Mouse (Mus musculus): ENCODE results near the gene Olfr45.
"Not testable (repeated sequence)": the region's sequence is repeated elsewhere in the genome, so short reads cannot be mapped to it uniquely, and the experiment has no call there.

Gene Olfr45

GRCm38 (mm10) chr7:140681651-140682050 lies at the start of gene Olfr45:
Olfr45 (plus strand) TSS chr7:140681951.
- no peak for DNase-seq

GRCm38 (mm10) chr7:140646152-140646551 lies 35.6 kb upstream of the Olfr45 start, which contains the start of gene Olfr53:
Olfr53 (plus strand) TSS chr7:140646452.
- no peak for DNase-seq

GRCm38 (mm10) chr7:140659630-140660029 lies 22.1 kb upstream of the Olfr45 start, which contains the start of gene Olfr539:
Olfr539 (plus strand) TSS chr7:140659930.
- no peak for DNase-seq

DNA sequence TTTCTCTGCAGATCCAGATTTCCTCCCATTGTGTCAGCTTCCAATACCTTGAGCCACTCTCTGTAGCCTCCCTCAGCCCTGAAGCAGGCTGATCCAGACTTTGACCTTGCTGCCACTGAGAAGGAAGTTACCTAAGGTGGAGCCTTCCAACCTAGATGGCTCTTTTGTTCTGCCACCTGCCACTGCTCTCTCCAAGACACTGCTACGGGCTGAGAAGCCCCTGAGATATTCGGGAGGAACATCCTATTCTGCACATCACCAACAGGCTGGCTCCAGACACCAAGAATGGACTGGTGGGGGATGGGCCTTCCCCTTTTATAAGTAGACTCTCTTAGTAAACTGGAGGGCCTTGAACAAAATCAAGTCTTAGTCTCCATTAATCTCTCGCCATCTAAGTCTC lies 11.1 kb upstream of the Olfr45 start:
- DNase-seq: not testable (repeated sequence)

GRCm38 (mm10) chr7:140675863-140676262 lies 5.9 kb upstream of the Olfr45 start:
- no peak for DNase-seq

- DNase-seq: not testable (repeated sequence)
Measured at GRCm38 (mm10) chr7:140679591-140679990, 2.2 kb upstream of the Olfr45 start.

DNA sequence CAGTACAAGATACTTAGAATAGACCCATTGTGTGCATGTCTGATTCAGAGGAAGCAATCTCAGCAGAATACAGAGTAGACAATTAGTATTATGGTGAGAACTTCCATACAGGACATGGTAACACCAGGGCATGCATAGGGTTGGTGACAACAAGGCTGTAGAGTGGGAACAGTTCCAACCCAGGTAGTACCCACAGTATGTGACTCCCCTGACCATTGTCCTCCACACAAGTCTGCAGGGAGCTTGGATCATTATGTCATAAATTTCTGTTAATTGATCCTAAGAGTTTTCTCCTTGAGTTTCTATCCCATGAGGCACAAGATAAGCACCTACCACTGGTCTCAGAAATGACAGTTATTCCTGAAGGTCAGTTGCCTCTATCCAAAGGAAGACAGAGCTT lies 15.2 kb downstream of the Olfr45 start, which contains the start of gene Olfr541:
Gene Olfr541 (plus strand): TSS at position 301 of the 400 bp plus-strand sequence.
- no peak for DNase-seq

DNA sequence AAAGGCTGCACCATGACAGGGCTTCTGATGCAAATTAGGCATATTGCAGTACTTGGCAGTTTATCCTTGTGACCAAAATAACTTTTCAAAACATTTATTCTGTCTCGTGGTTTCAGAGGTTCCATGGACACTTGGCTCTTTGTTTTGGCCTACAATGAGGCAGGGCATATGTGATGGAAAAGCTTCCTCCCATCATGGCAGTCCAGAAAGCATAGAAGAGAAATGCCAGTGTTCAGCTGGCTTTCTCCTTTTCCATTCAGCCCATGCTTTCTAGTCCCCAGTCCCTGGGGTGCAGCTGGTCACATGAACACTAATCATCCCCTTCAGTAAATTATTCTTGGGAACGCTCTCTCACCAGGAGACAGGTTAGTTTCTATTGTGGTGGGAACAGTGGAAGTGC lies 24.6 kb downstream of the Olfr45 start:
- DNase-seq: no peak

- no peak for DNase-seq
Measured at GRCm38 (mm10) chr7:140707536-140708284, 26.0 kb downstream of the Olfr45 start.

DNA sequence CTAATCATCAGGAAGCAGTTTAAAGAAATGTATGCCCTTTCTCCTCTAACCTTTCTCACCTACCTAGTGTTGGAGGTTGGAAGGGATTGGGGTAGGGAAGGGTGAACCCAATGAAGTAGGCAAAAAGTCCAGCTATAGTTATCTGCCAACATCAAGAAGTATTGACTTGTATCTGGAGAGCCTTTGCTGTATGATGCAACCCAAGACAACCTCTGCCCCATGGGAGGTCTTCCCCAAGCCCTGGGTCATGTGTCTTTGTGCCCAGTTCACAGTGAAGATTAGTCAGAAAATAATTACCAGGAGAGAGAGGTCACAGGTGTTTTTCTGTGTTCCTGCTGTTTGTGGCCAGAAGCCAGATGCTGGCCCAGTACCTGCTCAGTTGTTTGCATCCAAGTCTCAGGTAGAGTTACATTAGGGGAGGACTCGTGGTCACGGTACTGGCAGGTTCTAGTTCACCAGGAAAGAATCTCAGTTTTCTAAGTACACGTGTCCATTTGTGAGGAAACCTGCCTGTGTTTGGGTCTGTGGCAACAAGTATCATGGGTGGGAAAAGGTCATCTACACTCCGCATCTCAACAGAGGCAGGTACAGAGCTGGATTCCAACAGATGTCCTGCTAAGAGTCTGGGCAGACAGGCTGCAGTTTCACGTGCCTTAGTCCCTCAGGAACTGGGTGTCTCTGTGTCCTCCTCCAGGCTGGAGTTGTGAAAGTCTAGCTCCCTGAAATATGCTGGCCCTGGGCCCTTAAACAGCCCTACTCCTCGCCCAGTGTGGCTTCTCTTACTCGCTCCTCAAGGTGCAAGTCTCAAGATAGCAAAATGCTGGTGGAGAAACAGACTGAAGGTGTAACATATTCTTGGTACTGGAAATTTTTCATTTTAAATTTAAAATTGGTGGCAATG lies 35.7 kb downstream of the Olfr45 start:
- DNase-seq: no peak

GRCm38 (mm10) chr7:140721095-140721494 lies 39.3 kb downstream of the Olfr45 start:
- no peak for DNase-seq

- DNase-seq: no peak
Measured at GRCm38 (mm10) chr7:140725558-140725957, 43.8 kb downstream of the Olfr45 start.

DNA sequence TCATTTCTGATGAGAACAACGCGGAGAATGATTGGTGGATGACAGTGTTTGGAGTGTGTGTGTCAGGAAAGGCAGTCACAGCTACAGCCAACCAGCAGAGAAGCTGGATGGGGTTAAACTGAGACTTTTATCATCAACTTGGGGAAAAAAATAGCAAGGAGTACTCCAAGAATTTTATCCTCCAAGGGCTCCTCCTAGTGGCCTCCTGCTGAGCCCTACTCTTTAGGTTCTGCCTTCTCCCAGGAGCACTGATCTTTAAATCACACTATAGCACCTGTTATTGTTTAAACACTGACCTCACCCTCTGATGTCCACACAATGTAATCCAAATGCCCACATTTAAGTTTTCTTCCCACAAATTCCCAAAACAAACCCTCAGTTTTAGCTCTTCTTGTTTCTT lies 51.4 kb downstream of the Olfr45 start:
- DNase-seq: no peak

All from kidney, adult 18-20 months (tissue).